11 mouse cellular contexts compared by ENCODE assay signal in the genomic region with DNA sequence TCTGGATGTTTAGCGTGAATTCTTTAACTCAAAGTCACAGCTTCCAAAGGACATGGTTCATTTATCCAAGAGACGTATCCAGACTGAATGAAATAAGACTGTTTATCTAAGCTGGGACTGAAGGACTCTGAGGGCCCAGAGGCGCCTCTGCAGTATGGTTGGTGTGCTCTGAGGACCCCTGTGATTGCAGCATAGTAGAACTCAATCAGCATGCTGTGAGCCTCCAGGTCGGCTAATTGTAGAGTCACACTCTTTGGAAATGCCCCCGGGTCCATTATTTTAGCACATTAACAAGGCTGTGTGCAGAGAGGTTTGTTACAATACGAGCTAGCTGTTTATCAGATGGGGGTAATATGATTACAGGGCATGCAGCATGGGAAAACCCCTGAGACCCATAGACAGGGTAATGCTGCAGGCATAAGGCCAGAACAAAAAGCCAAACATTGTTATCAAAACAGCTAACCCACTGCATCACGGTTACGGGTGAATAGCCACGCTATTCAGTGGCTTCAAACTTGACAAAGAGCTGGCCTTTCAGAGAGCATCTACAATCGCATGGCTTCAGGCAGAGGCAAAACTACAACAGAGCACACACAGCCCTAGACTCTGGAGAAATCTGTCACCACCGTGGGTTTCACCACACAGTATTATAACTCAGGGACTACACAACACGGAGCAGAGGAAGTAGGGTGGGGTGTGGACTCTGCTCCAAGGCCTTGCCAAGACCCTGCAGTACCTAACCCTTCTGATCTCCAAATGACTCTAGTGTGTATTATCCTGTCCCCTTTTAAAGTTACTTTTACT.
DNase-seq lines count a peak whose midpoint lies in the region; ATAC-seq and TF ChIP-seq lines count a peak whose summit lies in the region.
"Had no signal": no experiment of that assay in that cellular context is flagged by ENCODE, and none has a peak within 500 bp of the region (broad histone marks: within the 10 kb centered on the region; RNA-seq: fewer than 3 reads in every experiment).

No protein-coding gene starts in this region.

- H3K9me3 ChIP-seq in stomach, embryonic 14.5 days (ENCODE audit: control insufficient read depth, low read depth, low read length) = no peaks in the 10 kb centered on the region
- no peaks in the 10 kb centered on the region for H3K9me3 ChIP-seq in stomach, postnatal 0 days (ENCODE audit: control insufficient read depth, low read length)
- H3K9me3 ChIP-seq in forebrain, embryonic 15.5 days = no peaks in the 10 kb centered on the region
- H3K9me3 ChIP-seq in midbrain, embryonic 11.5 days (ENCODE audit: control insufficient read depth, low read length) = no peaks in the 10 kb centered on the region
- H3K9me3 ChIP-seq in lung, postnatal 0 days (ENCODE audit: low read length) = no peaks in the 10 kb centered on the region
- H3K9me3 ChIP-seq: limb, embryonic 12.5 days had no signal

- no peak overlapping the region for H3K4me2 ChIP-seq in stomach, embryonic 14.5 days (replicated peaks; ENCODE audit: low read depth, low read length)
- H3K4me2 ChIP-seq in stomach, postnatal 0 days (replicated peaks; ENCODE audit: low read depth) = no peak overlapping the region
- no peak overlapping the region for H3K4me2 ChIP-seq in forebrain, embryonic 15.5 days (replicated peaks)
- H3K4me2 ChIP-seq in midbrain, embryonic 11.5 days = no peak overlapping the region
- H3K4me2 ChIP-seq in lung, postnatal 0 days (replicated peaks; ENCODE audit: low read depth, low read length) = no peak overlapping the region
- H3K4me2 ChIP-seq: limb, embryonic 12.5 days had no signal

- H3K4me1 ChIP-seq in stomach, embryonic 14.5 days (ENCODE audit: control insufficient read depth, insufficient read depth, low read length) = peaks cover 8% of the 10 kb centered on the region
- H3K4me1 ChIP-seq in stomach, postnatal 0 days (replicated peaks; ENCODE audit: control insufficient read depth, insufficient read depth) = no peaks in the 10 kb centered on the region
- peaks cover 28% of the 10 kb centered on the region for H3K4me1 ChIP-seq in forebrain, embryonic 15.5 days
- H3K4me1 ChIP-seq in midbrain, embryonic 11.5 days (ENCODE audit: control insufficient read depth, insufficient read depth, low read length) = peaks cover 16% of the 10 kb centered on the region
- no peaks in the 10 kb centered on the region for H3K4me1 ChIP-seq in lung, postnatal 0 days (ENCODE audit: insufficient read depth, low read depth, low read length)

- no peaks in the 10 kb centered on the region for H3K36me3 ChIP-seq in stomach, embryonic 14.5 days (ENCODE audit: control insufficient read depth, insufficient read depth, low read length)
- H3K36me3 ChIP-seq in stomach, postnatal 0 days (ENCODE audit: control insufficient read depth, insufficient read depth, low read length) = no peaks in the 10 kb centered on the region
- H3K36me3 ChIP-seq in forebrain, embryonic 15.5 days = no peaks in the 10 kb centered on the region
- H3K36me3 ChIP-seq in midbrain, embryonic 11.5 days (ENCODE audit: control insufficient read depth, insufficient read depth, low read length) = no peaks in the 10 kb centered on the region
- no peaks in the 10 kb centered on the region for H3K36me3 ChIP-seq in lung, postnatal 0 days (ENCODE audit: insufficient read depth, low read length)
- H3K36me3 ChIP-seq: limb, embryonic 12.5 days had no signal

- intact Hi-C loops in gastrocnemius, adult 2 months (cut with DNase I) = loop anchor here (10.0 kb wide), 1 partner anchor 247 kb away; no protein-coding TSS in a partner anchor

- DNase-seq in stomach, postnatal 0 days (ENCODE audit: low spot score) = no peak
- no peak for DNase-seq in midbrain, embryonic 11.5 days (ENCODE audit: low spot score, missing footprints)
- DNase-seq in gastrocnemius, adult 2 months = no peak
- no peak for DNase-seq in lung, postnatal 0 days (ENCODE audit: low spot score)
- DNase-seq in adrenal gland, postnatal 4 days (ENCODE audit: low spot score in 2 of 2) = no peak
- DNase-seq: adrenal gland, postnatal 10 days; heart, postnatal 36 days; lung, adult 2 months had no signal

- H3K27me3 ChIP-seq in stomach, embryonic 14.5 days (ENCODE audit: control insufficient read depth, insufficient read depth, low read length) = no peaks in the 10 kb centered on the region
- H3K27me3 ChIP-seq in stomach, postnatal 0 days (ENCODE audit: control insufficient read depth, insufficient read depth, low read length) = no peaks in the 10 kb centered on the region
- H3K27me3 ChIP-seq in forebrain, embryonic 15.5 days = no peaks in the 10 kb centered on the region
- no peaks in the 10 kb centered on the region for H3K27me3 ChIP-seq in midbrain, embryonic 11.5 days (ENCODE audit: control insufficient read depth, insufficient read depth, low read length)
- H3K27me3 ChIP-seq in lung, postnatal 0 days (replicated peaks; ENCODE audit: insufficient read depth, low read length) = no peaks in the 10 kb centered on the region

- TF ChIP-seq EP300 in stomach, postnatal 0 days (optimal IDR thresholded peaks at IDR 0.05) = no peak
- no peak for TF ChIP-seq EP300 in lung, postnatal 0 days (IDR thresholded peaks at IDR 0.05)

- 44% methylated on average over 12 of the region's 12 CpGs for WGBS in stomach, embryonic 14.5 days
- 35% methylated on average over 12 of the region's 12 CpGs for WGBS in stomach, postnatal 0 days
- 9% methylated on average over 12 of the region's 12 CpGs for WGBS in forebrain, embryonic 15.5 days
- 37% methylated on average over 12 of the region's 12 CpGs for WGBS in midbrain, embryonic 11.5 days
- WGBS in lung, postnatal 0 days = 47% methylated on average over 12 of the region's 12 CpGs

- no peak overlapping the region for H3K9ac ChIP-seq in stomach, embryonic 14.5 days (replicated peaks; ENCODE audit: low read depth, low read length)
- H3K9ac ChIP-seq in stomach, postnatal 0 days (ENCODE audit: low read length) = no peak overlapping the region
- no peak overlapping the region for H3K9ac ChIP-seq in forebrain, embryonic 15.5 days (replicated peaks)
- H3K9ac ChIP-seq in midbrain, embryonic 11.5 days (ENCODE audit: low read length) = no peak overlapping the region
- H3K9ac ChIP-seq in lung, postnatal 0 days (replicated peaks; ENCODE audit: low read depth) = no peak overlapping the region
- H3K9ac ChIP-seq: limb, embryonic 12.5 days had no signal

- no peak for TF ChIP-seq CTCF in stomach, postnatal 0 days (IDR thresholded peaks at IDR 0.05; ENCODE audit: low read depth)
- TF ChIP-seq CTCF in gastrocnemius, adult 2 months (IDR thresholded peaks at IDR 0.05) = no peak
- no peak for TF ChIP-seq CTCF in lung, postnatal 0 days (IDR thresholded peaks at IDR 0.05)

- H3K27ac ChIP-seq in stomach, embryonic 14.5 days (ENCODE audit: low read length) = peak overlapping the region; percentile 6; the same call in 1 of the 2 replicates
- H3K27ac ChIP-seq in stomach, postnatal 0 days (replicated peaks) = no peak overlapping the region
- peak overlapping the region; percentile 24; the same call in 1 of the 2 replicates for H3K27ac ChIP-seq in forebrain, embryonic 15.5 days (replicated peaks)
- H3K27ac ChIP-seq in midbrain, embryonic 11.5 days (ENCODE audit: low read depth, low read length) = peak overlapping the region; percentile 11; the same call in 1 of the 2 replicates
- H3K27ac ChIP-seq in gastrocnemius, adult 2 months = no peak overlapping the region
- H3K27ac ChIP-seq in lung, postnatal 0 days (ENCODE audit: low read length) = no peak overlapping the region
- H3K27ac ChIP-seq: limb, embryonic 12.5 days had no signal

- H3K4me3 ChIP-seq in stomach, embryonic 14.5 days (ENCODE audit: low read depth, low read length) = no peak overlapping the region
- H3K4me3 ChIP-seq in stomach, postnatal 0 days (ENCODE audit: low read depth, low read length) = no peak overlapping the region
- no peak overlapping the region for H3K4me3 ChIP-seq in forebrain, embryonic 15.5 days
- H3K4me3 ChIP-seq in midbrain, embryonic 11.5 days (ENCODE audit: low read depth, low read length) = no peak overlapping the region
- H3K4me3 ChIP-seq in gastrocnemius, adult 2 months = no peak overlapping the region
- H3K4me3 ChIP-seq in lung, postnatal 0 days (ENCODE audit: low read depth, low read length) = no peak overlapping the region
- H3K4me3 ChIP-seq: limb, embryonic 12.5 days had no signal

- ATAC-seq in stomach, embryonic 14.5 days (ENCODE audit: insufficient number of reproducible peaks, insufficient read depth, low FRiP score, low read depth) = no peak
- no peak for ATAC-seq in stomach, postnatal 0 days (ENCODE audit: low FRiP score, low TSS enrichment)
- ATAC-seq in forebrain, embryonic 15.5 days (replicated peaks) = peak; percentile 49
- peak; percentile 61 for ATAC-seq in midbrain, embryonic 11.5 days (ENCODE audit: low FRiP score)
- no peak for ATAC-seq in lung, postnatal 0 days

Comparison
In these comparisons a context has a peak if more than half of its experiments do, and no peak if none do; other contexts are left out.
1. H3K27ac ChIP-seq: peak in stomach, embryonic 14.5 days (single experiment), forebrain, embryonic 15.5 days (single experiment) and midbrain, embryonic 11.5 days (single experiment); none in stomach, postnatal 0 days (single experiment), gastrocnemius, adult 2 months (single experiment) and lung, postnatal 0 days (single experiment).
2. ATAC-seq: peak in forebrain, embryonic 15.5 days (single experiment) and midbrain, embryonic 11.5 days (single experiment); none in stomach, embryonic 14.5 days (single experiment), stomach, postnatal 0 days (single experiment) and lung, postnatal 0 days (single experiment).